Mouse (Mus musculus): ENCODE measurements around the gene Prss33. TPM values are rescaled to one million over a fixed set of nuclear protein-coding genes. Genes with fewer than 3 reads are reported as not detected.
A peak's percentile ranks its signal among the peaks of the same experiment; 100 is the strongest.

Gene Prss33
- total and polyA plus RNA-seq, 3 experiments: not detected

GRCm38 (mm10) chr17:23831201-23831600 is 4.7 kb downstream of the Prss33 start:
- Histone ChIP-seq H3K27ac (ENCODE audit: insufficient read depth, low read depth) (no peak overlapping the region), H3K4me3 (replicated peaks in 1 of 3; ENCODE audit: low read depth in 2 of 3, low read length in 2 of 3, poor library complexity in 1 of 3) (no peak overlapping the region), H3K27me3 (replicated peaks) (no peaks in the 10 kb centered on the region), H3K9me3 (replicated peaks; ENCODE audit: low read length) (no peaks in the 10 kb centered on the region), H3K79me2 (replicated peaks; ENCODE audit: control insufficient read depth, extremely low read depth, insufficient read depth, poor library complexity, severe bottlenecking) (peaks cover 16% of the 10 kb centered on the region), H3K9ac (ENCODE audit: insufficient read depth, low read depth) (no peak overlapping the region), H3K4me1 (ENCODE audit: control insufficient read depth in 1 of 2, insufficient read depth in 2 of 2) (peaks cover 2 to 27% of the 10 kb centered on the region in 2 experiments; a peak in 3 of 4 replicates), H3K36me3 (replicated peaks in 1 of 2; ENCODE audit: control insufficient read depth in 1 of 2, insufficient read depth in 1 of 2, low read length in 1 of 2) (peaks cover 2 to 14% of the 10 kb centered on the region in 2 experiments), H3K4me2 (ENCODE audit: insufficient read depth, low read depth, poor library complexity, severe bottlenecking) (no peak overlapping the region)
- dilution Hi-C loops (cut with MboI; ENCODE audit: extremely low pct_ligation_motif_present, extremely low pct_unique_long_range_greater_than_20kb, low sequenced_read_pairs) (no loop called here), in situ Hi-C loops (cut with MboI; ENCODE audit: low pct_ligation_motif_present, low pct_unique_long_range_greater_than_20kb, low sequenced_read_pairs) (no loop called here)
- no peak for TF ChIP-seq UBTF (IDR thresholded peaks at IDR 0.05; ENCODE audit: low read depth, low read length)
- peak; percentile 44 for TF ChIP-seq ZNF384 (IDR thresholded peaks at IDR 0.05; ENCODE audit: low read depth, low read length)
- DNase-seq (ENCODE audit: extremely low read depth): no peak

- H3K4me3 ChIP-seq (replicated peaks in 1 of 3; ENCODE audit: low read depth in 2 of 3, low read length in 2 of 3, poor library complexity in 1 of 3): peak within 1 kb of the TSS; percentile 81 to 87 (median 82)
- peaks cover 20% of the 10 kb centered on the region for H3K79me2 ChIP-seq (replicated peaks; ENCODE audit: control insufficient read depth, extremely low read depth, insufficient read depth, poor library complexity, severe bottlenecking)
- peaks cover 19 to 32% of the 10 kb centered on the region in 2 experiments for H3K36me3 ChIP-seq (replicated peaks in 1 of 2; ENCODE audit: control insufficient read depth in 1 of 2, insufficient read depth in 1 of 2, low read length in 1 of 2)
- H3K4me2 ChIP-seq (ENCODE audit: insufficient read depth, low read depth, poor library complexity, severe bottlenecking): peak within 1 kb of the TSS; percentile 84
- H3K27me3 ChIP-seq (replicated peaks): no peaks in the 10 kb centered on the region
- peaks cover 2 to 32% of the 10 kb centered on the region in 2 experiments; a peak in 3 of 4 replicates for H3K4me1 ChIP-seq (ENCODE audit: control insufficient read depth in 1 of 2, insufficient read depth in 2 of 2)
- H3K27ac ChIP-seq (ENCODE audit: insufficient read depth, low read depth): peak within 1 kb of the TSS; percentile 95
- DNase-seq (ENCODE audit: extremely low read depth): peak; percentile 92
- H3K9ac ChIP-seq (ENCODE audit: insufficient read depth, low read depth): peak within 1 kb of the TSS; percentile 98
- no peaks in the 10 kb centered on the region for H3K9me3 ChIP-seq (replicated peaks; ENCODE audit: low read length)
- dilution Hi-C loops (cut with MboI; ENCODE audit: extremely low pct_ligation_motif_present, extremely low pct_unique_long_range_greater_than_20kb, low sequenced_read_pairs): no loop called here
- in situ Hi-C loops (cut with MboI; ENCODE audit: low pct_ligation_motif_present, low pct_unique_long_range_greater_than_20kb, low sequenced_read_pairs): no loop called here
- TF ChIP-seq MAZ (IDR thresholded peaks at IDR 0.05; ENCODE audit: low read depth, low read length): no peak; the same call in 1 of the 2 replicates
- TF ChIP-seq UBTF (IDR thresholded peaks at IDR 0.05; ENCODE audit: low read depth, low read length): no peak
- peak; percentile 74 for TF ChIP-seq HCFC1 (IDR thresholded peaks at IDR 0.05; ENCODE audit: low read depth, low read length)
- no peak for TF ChIP-seq RCOR1 (conservative IDR thresholded peaks at IDR 0.05; ENCODE audit: low read depth, low read length)
- TF ChIP-seq MEF2A (IDR thresholded peaks at IDR 0.05; ENCODE audit: borderline replicate concordance, low read depth, low read length): peak; percentile 34; the same call in 1 of the 2 replicates
- TF ChIP-seq TCF12 (IDR thresholded peaks at IDR 0.05; ENCODE audit: low read depth, low read length): peak; percentile 61
- no peak; the same call in 1 of the 2 replicates for TF ChIP-seq GABPA (IDR thresholded peaks at IDR 0.05; ENCODE audit: insufficient replicate concordance, low read depth, low read length)
- TF ChIP-seq USF2 (conservative IDR thresholded peaks at IDR 0.05; ENCODE audit: low read depth, low read length): no peak
- TF ChIP-seq BHLHE40 (IDR thresholded peaks at IDR 0.05; ENCODE audit: low read depth, low read length): no peak; the same call in 1 of the 2 replicates
- TF ChIP-seq ZNF384 (IDR thresholded peaks at IDR 0.05; ENCODE audit: low read depth, low read length): no peak
- no peak; the same call in 1 of the 2 replicates for TF ChIP-seq SIN3A (IDR thresholded peaks at IDR 0.05; ENCODE audit: low read length)
- TF ChIP-seq ZMIZ1 (IDR thresholded peaks at IDR 0.05; ENCODE audit: low read depth, low read length): 0 out of 2 replicates have a peak, but pooled peaks have one; percentile 38
- no peak for TF ChIP-seq E2F4 (IDR thresholded peaks at IDR 0.05; ENCODE audit: insufficient replicate concordance, low read depth, low read length)
- peak; percentile 54 for TF ChIP-seq SMC3 (IDR thresholded peaks at IDR 0.05; ENCODE audit: low read depth, low read length)
- TF ChIP-seq RAD21 (IDR thresholded peaks at IDR 0.05; ENCODE audit: low read depth, low read length): peak; percentile 39
- no peak; the same call in 1 of the 2 replicates for TF ChIP-seq POLR2AphosphoS2 (IDR thresholded peaks at IDR 0.05; ENCODE audit: low read depth, low read length)
- TF ChIP-seq KAT2A (IDR thresholded peaks at IDR 0.05; ENCODE audit: insufficient replicate concordance, low read length): 0 out of 2 replicates have a peak, but pooled peaks have one; percentile 51
- TF ChIP-seq TBP (conservative IDR thresholded peaks at IDR 0.05; ENCODE audit: low read depth, low read length): peak; percentile 84
- TF ChIP-seq CHD1 (IDR thresholded peaks at IDR 0.05; ENCODE audit: low read depth, low read length): no peak
- TF ChIP-seq NRF1 (IDR thresholded peaks at IDR 0.05; ENCODE audit: low read depth, low read length): peak; percentile 77
- TF ChIP-seq MXI1 (IDR thresholded peaks at IDR 0.05; ENCODE audit: low read depth, low read length): peak; percentile 27; the same call in 1 of the 2 replicates
- TF ChIP-seq ELF1 (IDR thresholded peaks at IDR 0.05; ENCODE audit: low read depth, low read length): peak; percentile 86
- TF ChIP-seq PAX5 (IDR thresholded peaks at IDR 0.05; ENCODE audit: low read length): no peak
- TF ChIP-seq MAFK (IDR thresholded peaks at IDR 0.05; ENCODE audit: insufficient replicate concordance, low read length): no peak
- no peak for TF ChIP-seq ETS1 (conservative IDR thresholded peaks at IDR 0.05; ENCODE audit: low read depth, low read length)
- no peak for TF ChIP-seq MYC (IDR thresholded peaks at IDR 0.05; ENCODE audit: low read depth, low read length)
- no peak for TF ChIP-seq ZKSCAN1 (IDR thresholded peaks at IDR 0.05; ENCODE audit: borderline replicate concordance, low read depth, low read length)
- TF ChIP-seq MAX (IDR thresholded peaks at IDR 0.05; ENCODE audit: low read length): no peak
- no peak for TF ChIP-seq EP300 (IDR thresholded peaks at IDR 0.05; ENCODE audit: low read length)
- TF ChIP-seq CHD2 (IDR thresholded peaks at IDR 0.05; ENCODE audit: low read length): no peak
- TF ChIP-seq ZC3H11A (IDR thresholded peaks at IDR 0.05; ENCODE audit: low read depth, low read length): peak; percentile 94
Observed at GRCm38 (mm10) chr17:23829064-23829619, 6.7 kb downstream of the Prss33 start, which contains the start of gene Elob. Elob (minus strand) TSS chr17:23829136.
